Mouse (Mus musculus): ENCODE data around the gene Ms4a12. TPM values are rescaled to one million over a fixed set of nuclear protein-coding genes. Genes with fewer than 3 reads are reported as not detected.

Gene Ms4a12
- polyA plus RNA-seq, 1 experiment from 2014 or later = not detected

- no peaks in the 10 kb centered on the region for H3K9me3 ChIP-seq (replicated peaks; ENCODE audit: control insufficient read depth, low read length)
- no peak overlapping the region for H3K4me2 ChIP-seq (ENCODE audit: low read depth, low read length)
- H3K4me3 ChIP-seq (ENCODE audit: low read length) = no peak overlapping the region
- H3K36me3 ChIP-seq (ENCODE audit: control insufficient read depth, insufficient read depth) = no peaks in the 10 kb centered on the region
- no peak for ATAC-seq (replicated peaks; ENCODE audit: extremely low read depth, insufficient read depth, low FRiP score)
- no peak overlapping the region for H3K27ac ChIP-seq (ENCODE audit: low read length)
- H3K27me3 ChIP-seq (ENCODE audit: control insufficient read depth, insufficient read depth, low read length) = no peaks in the 10 kb centered on the region
- H3K4me1 ChIP-seq (ENCODE audit: control insufficient read depth, insufficient read depth, low read length) = no peaks in the 10 kb centered on the region
- H3K9ac ChIP-seq (ENCODE audit: low read length) = no peak overlapping the region
Measured at GRCm38 (mm10) chr19:11244230-11244629, 12.0 kb upstream of the Ms4a12 start.

- Histone ChIP-seq H3K4me1 (ENCODE audit: control insufficient read depth, insufficient read depth, low read length) (no peaks in the 10 kb centered on the region), H3K36me3 (ENCODE audit: control insufficient read depth, insufficient read depth) (no peaks in the 10 kb centered on the region), H3K9me3 (replicated peaks; ENCODE audit: control insufficient read depth, low read length) (no peaks in the 10 kb centered on the region), H3K9ac (ENCODE audit: low read length) (no peak overlapping the region), H3K4me3 (ENCODE audit: low read length) (no peak overlapping the region), H3K27ac (ENCODE audit: low read length) (no peak overlapping the region), H3K4me2 (ENCODE audit: low read depth, low read length) (no peak overlapping the region), H3K27me3 (ENCODE audit: control insufficient read depth, insufficient read depth, low read length) (no peaks in the 10 kb centered on the region)
- 61% methylated on average over 5 of the region's 5 CpGs for WGBS
- no peak for ATAC-seq (replicated peaks; ENCODE audit: extremely low read depth, insufficient read depth, low FRiP score)
Measured at GRCm38 (mm10) chr19:11242560-11242959, 10.3 kb upstream of the Ms4a12 start.

DNA sequence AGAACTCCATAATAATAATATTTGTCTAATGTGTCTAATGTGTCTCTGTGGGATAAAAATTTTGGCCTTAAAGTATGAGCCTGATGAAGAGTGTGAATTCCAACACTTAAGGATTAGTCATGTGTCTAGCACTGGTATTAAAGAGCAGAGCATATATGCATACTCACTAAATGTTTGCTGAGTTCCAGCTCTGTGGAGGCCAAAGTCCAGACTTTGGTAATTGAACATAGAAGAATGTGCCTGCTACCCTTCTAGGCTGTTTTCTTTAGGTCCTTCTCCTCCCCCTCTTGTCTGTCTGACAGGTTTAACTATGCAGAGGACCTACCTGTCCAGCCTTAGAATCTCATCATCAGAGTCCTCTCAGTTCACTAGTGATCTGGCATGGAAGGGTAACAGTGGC lies 3.6 kb upstream of the Ms4a12 start:
- H3K36me3 ChIP-seq (ENCODE audit: control insufficient read depth, insufficient read depth) = no peaks in the 10 kb centered on the region
- H3K4me1 ChIP-seq (ENCODE audit: control insufficient read depth, insufficient read depth, low read length) = no peaks in the 10 kb centered on the region
- H3K9me3 ChIP-seq (replicated peaks; ENCODE audit: control insufficient read depth, low read length) = no peaks in the 10 kb centered on the region
- no peak for ATAC-seq (replicated peaks; ENCODE audit: extremely low read depth, insufficient read depth, low FRiP score)
- H3K27ac ChIP-seq (ENCODE audit: low read length) = no peak overlapping the region
- H3K4me3 ChIP-seq (ENCODE audit: low read length) = no peak overlapping the region
- no peak overlapping the region for H3K9ac ChIP-seq (ENCODE audit: low read length)
- no peaks in the 10 kb centered on the region for H3K27me3 ChIP-seq (ENCODE audit: control insufficient read depth, insufficient read depth, low read length)
- H3K4me2 ChIP-seq (ENCODE audit: low read depth, low read length) = no peak overlapping the region

GRCm38 (mm10) chr19:11234921-11235735 lies 2.9 kb upstream of the Ms4a12 start:
- ATAC-seq (replicated peaks; ENCODE audit: extremely low read depth, insufficient read depth, low FRiP score) = no peak
- Histone ChIP-seq H3K9me3 (replicated peaks; ENCODE audit: control insufficient read depth, low read length) (no peaks in the 10 kb centered on the region), H3K27me3 (ENCODE audit: control insufficient read depth, insufficient read depth, low read length) (no peaks in the 10 kb centered on the region), H3K4me2 (ENCODE audit: low read depth, low read length) (no peak overlapping the region), H3K27ac (ENCODE audit: low read length) (no peak overlapping the region), H3K36me3 (ENCODE audit: control insufficient read depth, insufficient read depth) (no peaks in the 10 kb centered on the region), H3K4me1 (ENCODE audit: control insufficient read depth, insufficient read depth, low read length) (no peaks in the 10 kb centered on the region), H3K9ac (ENCODE audit: low read length) (no peak overlapping the region), H3K4me3 (ENCODE audit: low read length) (no peak overlapping the region)
- 63% methylated on average over 5 of the region's 5 CpGs for WGBS

DNA sequence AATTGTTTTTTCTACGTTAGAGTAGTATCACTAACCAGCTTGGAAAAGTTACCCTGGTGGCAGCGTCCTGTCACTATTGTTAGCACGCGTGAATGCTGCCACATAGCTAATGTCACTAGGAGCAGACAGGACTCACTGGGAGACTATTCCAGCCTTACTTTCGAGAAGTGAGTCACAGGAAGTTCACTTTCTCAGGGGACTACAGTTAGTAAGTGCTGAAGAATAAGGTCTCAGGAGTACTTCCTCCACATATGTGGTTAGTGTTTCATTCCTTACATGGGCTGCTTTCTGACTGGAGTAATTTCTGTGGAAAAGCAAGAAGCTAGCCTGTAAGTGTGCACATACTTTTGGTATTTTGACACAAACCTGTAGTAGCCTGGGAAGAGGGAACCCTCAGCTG lies 2.0 kb upstream of the Ms4a12 start:
- Histone ChIP-seq H3K4me2 (ENCODE audit: low read depth, low read length) (no peak overlapping the region), H3K4me3 (ENCODE audit: low read length) (no peak overlapping the region), H3K27ac (ENCODE audit: low read length) (no peak overlapping the region), H3K27me3 (ENCODE audit: control insufficient read depth, insufficient read depth, low read length) (no peaks in the 10 kb centered on the region), H3K9me3 (replicated peaks; ENCODE audit: control insufficient read depth, low read length) (no peaks in the 10 kb centered on the region), H3K36me3 (ENCODE audit: control insufficient read depth, insufficient read depth) (no peaks in the 10 kb centered on the region), H3K9ac (ENCODE audit: low read length) (no peak overlapping the region), H3K4me1 (ENCODE audit: control insufficient read depth, insufficient read depth, low read length) (no peaks in the 10 kb centered on the region)
- 52% methylated on average over 5 of the region's 5 CpGs for WGBS
- ATAC-seq (replicated peaks; ENCODE audit: extremely low read depth, insufficient read depth, low FRiP score) = no peak

GRCm38 (mm10) chr19:11196546-11196945 lies 35.7 kb downstream of the Ms4a12 start, which contains the start of gene Ms4a13:
Gene Ms4a13 (minus strand): TSS chr19:11196737.
- Histone ChIP-seq H3K36me3 (ENCODE audit: control insufficient read depth, insufficient read depth) (no peaks in the 10 kb centered on the region), H3K9me3 (replicated peaks; ENCODE audit: control insufficient read depth, low read length) (no peaks in the 10 kb centered on the region), H3K27me3 (ENCODE audit: control insufficient read depth, insufficient read depth, low read length) (no peaks in the 10 kb centered on the region), H3K9ac (ENCODE audit: low read length) (no peak within 1 kb of the TSS), H3K4me3 (ENCODE audit: low read length) (no peak within 1 kb of the TSS), H3K4me1 (ENCODE audit: control insufficient read depth, insufficient read depth, low read length) (no peaks in the 10 kb centered on the region), H3K27ac (ENCODE audit: low read length) (no peak within 1 kb of the TSS), H3K4me2 (ENCODE audit: low read depth, low read length) (no peak within 1 kb of the TSS)
- no peak for ATAC-seq (replicated peaks; ENCODE audit: extremely low read depth, insufficient read depth, low FRiP score)
- WGBS = 61% methylated on average over 12 of the region's 12 CpGs

GRCm38 (mm10) chr19:11192552-11192951 lies 39.7 kb downstream of the Ms4a12 start:
- 56% methylated on average over 1 of the region's 1 CpGs for WGBS
- no peak overlapping the region for H3K9ac ChIP-seq (ENCODE audit: low read length)
- H3K27me3 ChIP-seq (ENCODE audit: control insufficient read depth, insufficient read depth, low read length) = no peaks in the 10 kb centered on the region
- no peak overlapping the region for H3K4me2 ChIP-seq (ENCODE audit: low read depth, low read length)
- no peaks in the 10 kb centered on the region for H3K4me1 ChIP-seq (ENCODE audit: control insufficient read depth, insufficient read depth, low read length)
- H3K9me3 ChIP-seq (replicated peaks; ENCODE audit: control insufficient read depth, low read length) = no peaks in the 10 kb centered on the region
- ATAC-seq (replicated peaks; ENCODE audit: extremely low read depth, insufficient read depth, low FRiP score) = no peak
- no peak overlapping the region for H3K27ac ChIP-seq (ENCODE audit: low read length)
- H3K4me3 ChIP-seq (ENCODE audit: low read length) = no peak overlapping the region
- H3K36me3 ChIP-seq (ENCODE audit: control insufficient read depth, insufficient read depth) = no peaks in the 10 kb centered on the region

DNA sequence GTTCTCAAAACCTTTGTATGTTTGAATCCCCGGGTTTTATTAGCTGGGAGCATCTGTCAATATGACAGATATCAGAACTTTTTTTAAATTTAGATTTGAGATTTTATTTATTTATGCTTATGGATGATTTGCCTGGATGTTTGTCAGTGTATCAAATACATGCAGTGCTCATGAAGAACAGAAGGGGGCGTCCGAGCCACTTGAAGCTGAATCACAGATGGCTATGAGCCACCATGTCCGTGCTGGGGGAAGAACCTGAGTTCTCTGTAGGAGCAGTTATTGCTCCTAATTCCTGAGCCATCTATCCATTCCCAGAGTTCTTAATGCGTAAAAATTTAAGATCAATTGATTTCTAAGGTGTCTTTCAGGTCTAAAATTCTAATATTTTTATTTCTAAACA lies 48.1 kb downstream of the Ms4a12 start:
- H3K27me3 ChIP-seq (ENCODE audit: control insufficient read depth, insufficient read depth, low read length) = no peaks in the 10 kb centered on the region
- H3K4me3 ChIP-seq (ENCODE audit: low read length) = no peak overlapping the region
- 17% methylated on average over 5 of the region's 5 CpGs for WGBS
- H3K36me3 ChIP-seq (ENCODE audit: control insufficient read depth, insufficient read depth) = no peaks in the 10 kb centered on the region
- no peaks in the 10 kb centered on the region for H3K9me3 ChIP-seq (replicated peaks; ENCODE audit: control insufficient read depth, low read length)
- no peak overlapping the region for H3K9ac ChIP-seq (ENCODE audit: low read length)
- no peak overlapping the region for H3K4me2 ChIP-seq (ENCODE audit: low read depth, low read length)
- H3K4me1 ChIP-seq (ENCODE audit: control insufficient read depth, insufficient read depth, low read length) = no peaks in the 10 kb centered on the region
- H3K27ac ChIP-seq (ENCODE audit: low read length) = no peak overlapping the region
- no peak for ATAC-seq (replicated peaks; ENCODE audit: extremely low read depth, insufficient read depth, low FRiP score)

DNA sequence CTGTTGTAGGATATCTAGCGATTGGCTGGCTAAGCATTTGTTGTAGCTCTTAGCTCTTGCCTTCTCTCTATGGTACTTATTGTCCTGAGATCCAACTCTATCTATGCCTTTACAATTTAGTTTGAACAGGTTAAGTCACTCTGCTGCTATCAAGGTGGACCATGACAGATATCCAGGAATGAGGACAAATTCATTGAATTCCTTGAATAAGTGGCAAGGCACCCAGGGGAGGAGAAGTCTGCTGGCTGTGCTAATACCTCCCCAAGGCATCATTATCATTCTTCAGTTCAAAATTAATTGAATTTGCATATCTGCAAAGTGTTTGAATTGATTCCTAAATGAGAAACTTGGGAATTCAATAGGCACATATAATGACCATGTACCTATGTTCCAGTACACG lies 54.8 kb downstream of the Ms4a12 start:
- Histone ChIP-seq H3K36me3 (ENCODE audit: control insufficient read depth, insufficient read depth) (no peaks in the 10 kb centered on the region), H3K27ac (ENCODE audit: low read length) (no peak overlapping the region), H3K27me3 (ENCODE audit: control insufficient read depth, insufficient read depth, low read length) (no peaks in the 10 kb centered on the region), H3K9me3 (replicated peaks; ENCODE audit: control insufficient read depth, low read length) (no peaks in the 10 kb centered on the region), H3K4me3 (ENCODE audit: low read length) (no peak overlapping the region), H3K4me2 (ENCODE audit: low read depth, low read length) (no peak overlapping the region), H3K4me1 (ENCODE audit: control insufficient read depth, insufficient read depth, low read length) (no peaks in the 10 kb centered on the region), H3K9ac (ENCODE audit: low read length) (no peak overlapping the region)
- ATAC-seq (replicated peaks; ENCODE audit: extremely low read depth, insufficient read depth, low FRiP score) = no peak
- WGBS = 59% methylated on average over 2 of the region's 2 CpGs
